Mouse (Mus musculus): ENCODE data around the gene Ppp1r13b. TPM values are rescaled to one million over a fixed set of nuclear protein-coding genes. Genes with fewer than 3 reads are reported as not detected.

The Ppp1r13b gene
- polyA plus RNA-seq, 1 experiment from 2014 or later: 22.7 TPM

DNA sequence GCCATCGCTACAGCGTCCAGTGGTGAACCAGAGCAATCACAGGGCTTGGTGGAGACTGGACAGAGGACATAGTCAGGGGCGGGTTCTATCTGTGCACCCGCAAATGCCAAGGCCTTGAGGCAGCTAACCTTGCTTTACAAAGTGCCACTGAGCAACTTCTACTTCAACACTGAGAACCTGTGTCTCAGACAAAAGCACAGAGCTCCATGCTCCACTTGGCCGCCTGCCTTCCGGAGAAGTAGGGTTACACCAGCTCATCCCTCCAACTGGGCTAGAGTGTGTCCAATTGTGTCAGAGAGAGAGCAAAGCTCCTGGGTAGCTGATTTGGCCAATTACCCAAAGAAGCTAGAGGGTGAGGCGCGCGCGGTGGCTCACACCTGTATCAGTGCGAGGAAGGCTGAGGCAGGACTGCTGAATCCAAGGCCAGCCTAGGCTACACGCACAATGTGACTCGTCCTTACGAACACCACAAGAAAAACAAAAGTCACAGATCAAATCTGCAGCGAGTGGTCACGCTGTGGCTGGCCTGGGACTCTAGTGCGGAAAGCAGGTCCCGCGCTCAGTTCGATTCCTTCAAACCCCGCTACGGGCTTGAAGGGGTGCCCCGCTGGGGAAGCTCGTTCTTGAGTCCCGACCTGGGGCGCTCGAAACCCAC is 94.7 kb downstream of the Ppp1r13b start:
- ATAC-seq: no peak

DNA sequence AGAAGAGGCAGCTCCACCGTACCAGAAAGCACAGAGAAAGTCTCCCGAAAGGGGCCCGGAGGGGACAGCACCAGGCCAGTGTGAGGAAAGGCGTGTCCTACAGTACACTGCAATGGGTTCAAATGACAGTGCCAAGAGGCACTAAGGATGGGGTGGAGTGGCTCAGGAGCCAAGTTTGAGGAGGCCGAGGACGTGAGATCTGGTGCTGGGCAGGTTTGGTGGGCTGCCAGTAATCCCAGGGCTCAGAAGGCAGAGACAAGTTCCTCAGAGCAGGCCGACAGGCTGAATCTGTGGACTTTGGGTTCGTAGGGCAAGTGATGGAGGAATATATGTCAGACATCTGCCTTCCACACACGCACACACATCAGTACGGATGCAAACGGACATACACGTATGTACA is 95.3 kb downstream of the Ppp1r13b start:
- TF ChIP-seq CTCF (IDR thresholded peaks at IDR 0.05) (no peak), EP300 (IDR thresholded peaks at IDR 0.05) (no peak)
- Histone ChIP-seq H3K4me1 (ENCODE audit: insufficient read depth, low read depth, low read length) (peaks cover 24% of the 10 kb centered on the region), H3K27ac (ENCODE audit: low read length) (no peak overlapping the region), H3K9ac (replicated peaks; ENCODE audit: low read depth) (no peak overlapping the region), H3K4me3 (ENCODE audit: low read depth, low read length) (no peak overlapping the region), H3K9me3 (ENCODE audit: low read length) (no peaks in the 10 kb centered on the region), H3K27me3 (replicated peaks; ENCODE audit: insufficient read depth, low read length) (no peaks in the 10 kb centered on the region), H3K4me2 (replicated peaks; ENCODE audit: low read depth, low read length) (no peak overlapping the region), H3K36me3 (ENCODE audit: insufficient read depth, low read length) (peaks cover 4% of the 10 kb centered on the region; the same call in 1 of the 2 replicates)
- 47% methylated on average over 12 of the region's 12 CpGs for WGBS
- ATAC-seq (no peak), DNase-seq (ENCODE audit: low spot score) (no peak)

More for the DNA sequence above, 94.7 kb downstream of the Ppp1r13b start:
- WGBS: 2% methylated on average over 27 of the region's 27 CpGs
- Histone ChIP-seq H3K9ac (replicated peaks; ENCODE audit: low read depth) (peak overlapping the region; percentile 34), H3K4me3 (ENCODE audit: low read depth, low read length) (peak overlapping the region; percentile 70), H3K27ac (ENCODE audit: low read length) (peak overlapping the region; percentile 26; the same call in 1 of the 2 replicates), H3K4me1 (ENCODE audit: insufficient read depth, low read depth, low read length) (peaks cover 24% of the 10 kb centered on the region), H3K36me3 (ENCODE audit: insufficient read depth, low read length) (peaks cover under 1% of the 10 kb centered on the region; the same call in 1 of the 2 replicates), H3K9me3 (ENCODE audit: low read length) (no peaks in the 10 kb centered on the region), H3K27me3 (replicated peaks; ENCODE audit: insufficient read depth, low read length) (no peaks in the 10 kb centered on the region), H3K4me2 (replicated peaks; ENCODE audit: low read depth, low read length) (peak overlapping the region; percentile 81)
- DNase-seq (ENCODE audit: low spot score): no peak
- no peak for TF ChIP-seq CTCF (IDR thresholded peaks at IDR 0.05)

- Histone ChIP-seq H3K4me1 (ENCODE audit: insufficient read depth, low read depth, low read length) (peaks cover 23% of the 10 kb centered on the region), H3K9ac (replicated peaks; ENCODE audit: low read depth) (no peak overlapping the region)
- DNase-seq (ENCODE audit: low spot score): no peak
Observed at GRCm38 (mm10) chr12:111812075-111812474, 95.8 kb downstream of the Ppp1r13b start.

GRCm38 (mm10) chr12:111809762-111810161 is 98.1 kb downstream of the Ppp1r13b start:
- H3K27ac ChIP-seq (ENCODE audit: low read length): peak overlapping the region; percentile 14; the same call in 1 of the 2 replicates
- peaks cover 6% of the 10 kb centered on the region; the same call in 1 of the 2 replicates for H3K4me1 ChIP-seq (ENCODE audit: insufficient read depth, low read depth, low read length)
- H3K4me2 ChIP-seq (replicated peaks; ENCODE audit: low read depth, low read length): no peak overlapping the region
- under 1% methylated on average over 9 of the region's 9 CpGs for WGBS
- H3K4me3 ChIP-seq (ENCODE audit: low read depth, low read length): no peak overlapping the region
- H3K9me3 ChIP-seq (ENCODE audit: low read length): no peaks in the 10 kb centered on the region
- ATAC-seq: peak; percentile 37
- no peak for TF ChIP-seq EP300 (IDR thresholded peaks at IDR 0.05)
- peak; percentile 63 for TF ChIP-seq CTCF (IDR thresholded peaks at IDR 0.05)
- H3K27me3 ChIP-seq (replicated peaks; ENCODE audit: insufficient read depth, low read length): no peaks in the 10 kb centered on the region
- peaks cover 10% of the 10 kb centered on the region; the same call in 1 of the 2 replicates for H3K36me3 ChIP-seq (ENCODE audit: insufficient read depth, low read length)
- peak; percentile 89 for DNase-seq (ENCODE audit: low spot score)
- H3K9ac ChIP-seq (replicated peaks; ENCODE audit: low read depth): no peak overlapping the region

More at GRCm38 (mm10) chr12:111812075-111812474, 95.8 kb downstream of the Ppp1r13b start:
- H3K27me3 ChIP-seq (replicated peaks; ENCODE audit: insufficient read depth, low read length): no peaks in the 10 kb centered on the region
- ATAC-seq: no peak
- H3K9me3 ChIP-seq (ENCODE audit: low read length): no peaks in the 10 kb centered on the region
- peaks cover 4% of the 10 kb centered on the region; the same call in 1 of the 2 replicates for H3K36me3 ChIP-seq (ENCODE audit: insufficient read depth, low read length)
- no peak overlapping the region for H3K27ac ChIP-seq (ENCODE audit: low read length)
- WGBS: 80% methylated on average over 13 of the region's 13 CpGs
- H3K4me3 ChIP-seq (ENCODE audit: low read depth, low read length): no peak overlapping the region
- H3K4me2 ChIP-seq (replicated peaks; ENCODE audit: low read depth, low read length): no peak overlapping the region
- no peak for TF ChIP-seq CTCF (IDR thresholded peaks at IDR 0.05)
- no peak for TF ChIP-seq EP300 (IDR thresholded peaks at IDR 0.05)

- peaks cover 10% of the 10 kb centered on the region; the same call in 1 of the 2 replicates for H3K36me3 ChIP-seq (ENCODE audit: insufficient read depth, low read length)
- H3K27me3 ChIP-seq (replicated peaks; ENCODE audit: insufficient read depth, low read length): no peaks in the 10 kb centered on the region
- H3K4me3 ChIP-seq (ENCODE audit: low read depth, low read length): no peak overlapping the region
- ATAC-seq (no peak), DNase-seq (ENCODE audit: low spot score) (no peak)
- H3K4me1 ChIP-seq (ENCODE audit: insufficient read depth, low read depth, low read length): peaks cover 6% of the 10 kb centered on the region; the same call in 1 of the 2 replicates
- H3K4me2 ChIP-seq (replicated peaks; ENCODE audit: low read depth, low read length): no peak overlapping the region
- no peak for TF ChIP-seq EP300 (IDR thresholded peaks at IDR 0.05)
- TF ChIP-seq CTCF (IDR thresholded peaks at IDR 0.05): no peak
- 91% methylated on average over 6 of the region's 6 CpGs for WGBS
- no peak overlapping the region for H3K27ac ChIP-seq (ENCODE audit: low read length)
- no peak overlapping the region for H3K9ac ChIP-seq (replicated peaks; ENCODE audit: low read depth)
- H3K9me3 ChIP-seq (ENCODE audit: low read length): no peaks in the 10 kb centered on the region
Observed at GRCm38 (mm10) chr12:111808775-111809174, 99.1 kb downstream of the Ppp1r13b start.

DNA sequence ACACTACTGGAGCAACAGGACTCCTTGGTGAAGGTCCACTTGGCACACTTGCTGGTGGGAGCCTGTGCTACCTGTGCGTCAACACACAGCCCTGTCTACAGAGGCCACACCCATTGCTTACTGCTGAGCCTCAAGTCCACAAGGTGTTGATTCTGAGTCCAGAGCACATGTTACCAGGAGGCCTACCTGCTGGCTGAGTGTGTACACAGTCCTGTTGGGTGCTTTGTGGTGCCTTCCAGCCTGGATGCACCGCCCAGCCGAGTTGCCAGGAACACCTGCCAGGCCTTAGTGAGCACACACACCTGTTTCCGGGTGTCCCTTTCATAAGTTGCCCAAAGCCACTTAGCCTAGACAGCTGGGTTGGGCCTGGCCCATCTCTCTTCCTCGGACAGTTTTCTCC is 104.4 kb downstream of the Ppp1r13b start:
- Histone ChIP-seq H3K4me1 (ENCODE audit: insufficient read depth, low read depth, low read length) (no peaks in the 10 kb centered on the region), H3K4me2 (replicated peaks; ENCODE audit: low read depth, low read length) (no peak overlapping the region), H3K4me3 (ENCODE audit: low read depth, low read length) (no peak overlapping the region), H3K9me3 (ENCODE audit: low read length) (no peaks in the 10 kb centered on the region), H3K36me3 (ENCODE audit: insufficient read depth, low read length) (peaks cover 36% of the 10 kb centered on the region), H3K27ac (ENCODE audit: low read length) (no peak overlapping the region), H3K27me3 (replicated peaks; ENCODE audit: insufficient read depth, low read length) (no peaks in the 10 kb centered on the region), H3K9ac (replicated peaks; ENCODE audit: low read depth) (no peak overlapping the region)
- ATAC-seq (peak; percentile 34), DNase-seq (ENCODE audit: low spot score) (no peak)
- WGBS: 66% methylated on average over 5 of the region's 5 CpGs
- TF ChIP-seq CTCF (IDR thresholded peaks at IDR 0.05) (no peak), EP300 (IDR thresholded peaks at IDR 0.05) (no peak)

Measured in lung, postnatal 0 days (tissue).